Mouse (Mus musculus): ENCODE results near the gene Nudt15.

- no peak for TF ChIP-seq GATA1 (IDR thresholded peaks at IDR 0.05; ENCODE audit: low read length)
- no peak for TF ChIP-seq TAL1 (IDR thresholded peaks at IDR 0.05; ENCODE audit: low read length)
These were observed 64.4 kb downstream of the Nudt15 start for GRCm38 (mm10) chr14:73483516-73484229.

All from erythroblast, embryonic 14.5 days (primary cell).